Mouse (Mus musculus): ENCODE measurements around the gene Sash1. TPM values are rescaled to one million over a fixed set of nuclear protein-coding genes. Genes with fewer than 3 reads are reported as not detected.

Sash1 gene
- 4.4 and 5.5 TPM in 2 replicates for polyA plus RNA-seq (2016; fragmentation: Nextera tagmentation; extraction: Ambion mirVana)

DNA sequence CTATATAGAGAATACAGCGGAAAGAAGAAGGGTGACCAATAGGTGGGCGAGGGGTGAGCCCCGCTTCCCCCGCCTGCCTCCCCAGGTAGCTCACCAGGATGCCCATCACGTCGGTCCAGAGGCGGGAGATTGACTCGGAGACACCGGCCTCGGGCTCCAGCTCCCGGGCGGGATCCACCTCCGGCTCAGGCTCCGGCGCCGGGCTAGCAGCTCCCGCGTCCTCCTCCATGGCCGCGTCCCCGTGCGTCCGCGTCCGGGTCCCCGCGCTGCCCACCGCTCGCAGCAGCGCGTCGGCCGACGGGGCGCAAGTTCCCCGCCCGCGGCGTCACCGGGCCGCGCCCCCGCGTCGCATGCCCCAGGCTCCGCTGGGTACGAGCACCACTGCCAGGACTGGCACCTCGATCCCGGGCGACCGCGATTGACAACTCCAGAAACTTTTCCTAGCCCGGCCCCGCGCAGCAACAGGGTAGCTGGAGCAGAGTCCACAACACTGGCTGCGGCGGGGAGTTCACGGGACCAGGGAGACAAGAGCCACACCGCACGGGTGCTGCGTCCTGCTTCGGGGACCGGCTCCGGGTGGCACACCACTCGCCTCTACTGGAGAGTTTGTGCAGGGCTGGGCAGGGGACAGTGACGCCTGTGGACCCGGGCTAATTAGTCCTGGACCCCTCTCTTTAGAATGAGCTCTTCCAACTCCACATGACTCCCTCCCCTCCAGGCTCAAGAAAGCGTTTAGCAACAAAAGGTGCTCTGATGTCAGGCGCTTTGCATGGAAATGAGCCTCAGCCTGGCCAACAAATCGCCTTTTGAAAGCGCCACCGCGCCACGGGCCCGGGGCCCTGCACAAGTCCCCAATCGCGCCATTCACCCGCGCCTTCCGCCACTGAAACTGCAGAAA is at the start of gene Sash1:
Gene Sash1 (minus strand): TSS at position 441 of the 898 bp plus-strand sequence.
- Histone ChIP-seq H3K27me3 (no peaks in the 10 kb centered on the region), H3K4me2 (replicated peaks) (peak within 1 kb of the TSS; percentile 68), H3K9ac (peak within 1 kb of the TSS; percentile 63), H3K27ac (peak within 1 kb of the TSS; percentile 90), H3K9me3 (replicated peaks) (no peaks in the 10 kb centered on the region), H3K36me3 (no peaks in the 10 kb centered on the region), H3K4me3 (peak within 1 kb of the TSS; percentile 53), H3K4me1 (peaks cover 20% of the 10 kb centered on the region)
- under 1% methylated on average over 79 of the region's 80 CpGs for WGBS
- peak; percentile 93 for ATAC-seq (ENCODE audit: low FRiP score)

- 74% methylated on average over 4 of the region's 4 CpGs for WGBS
- Histone ChIP-seq H3K4me2 (replicated peaks) (no peak overlapping the region), H3K4me1 (no peaks in the 10 kb centered on the region), H3K27ac (no peak overlapping the region), H3K9ac (no peak overlapping the region), H3K4me3 (no peak overlapping the region), H3K9me3 (replicated peaks) (no peaks in the 10 kb centered on the region), H3K27me3 (no peaks in the 10 kb centered on the region), H3K36me3 (no peaks in the 10 kb centered on the region)
- no peak for ATAC-seq (ENCODE audit: low FRiP score)
Observed at GRCm38 (mm10) chr10:8935601-8936000, 49.7 kb upstream of the Sash1 start.

DNA sequence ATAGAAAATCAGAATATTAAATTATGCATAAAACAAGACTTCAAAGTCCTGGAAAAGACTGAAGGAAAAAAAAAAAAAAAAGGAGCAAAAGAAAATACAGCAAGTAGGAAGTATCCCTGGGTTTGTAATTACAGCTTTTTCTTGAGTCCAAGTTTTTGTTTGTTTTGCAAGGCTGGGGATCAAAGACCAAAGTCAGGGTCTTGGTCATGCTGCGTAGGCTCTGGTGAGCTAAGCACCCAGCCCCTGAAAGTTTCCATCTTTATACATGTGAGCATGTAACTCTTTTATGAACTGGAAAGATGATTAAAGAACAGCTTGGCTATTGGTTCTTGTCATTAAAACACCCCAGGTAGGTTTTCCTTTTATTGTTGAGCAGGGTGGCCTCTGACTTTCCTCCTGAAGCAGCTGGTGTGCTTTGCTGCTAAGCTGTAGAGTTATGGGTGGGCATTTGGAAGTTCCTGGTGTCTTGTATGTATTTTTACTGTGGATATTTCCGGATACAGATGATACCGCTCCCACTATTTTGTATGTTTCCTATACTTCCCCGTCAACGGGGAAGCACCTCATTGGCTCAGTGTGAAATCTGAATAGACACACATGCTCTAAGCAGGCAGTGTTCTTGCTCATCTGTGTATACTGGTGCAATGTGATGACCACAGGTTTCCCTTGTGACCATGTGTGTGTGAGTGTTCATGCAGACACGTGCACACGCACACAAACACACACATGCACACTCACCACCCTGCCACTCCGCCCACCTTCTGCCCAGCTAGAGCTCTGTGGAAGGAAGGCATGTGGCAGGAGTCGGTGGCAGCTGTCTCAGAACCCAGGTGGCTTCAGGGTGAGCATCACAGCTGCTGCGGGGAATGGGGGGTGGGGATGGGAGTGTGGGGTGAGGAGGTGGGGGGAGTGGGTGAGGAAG is 47.8 kb upstream of the Sash1 start:
- no peaks in the 10 kb centered on the region for H3K27me3 ChIP-seq
- no peaks in the 10 kb centered on the region for H3K36me3 ChIP-seq
- no peaks in the 10 kb centered on the region for H3K9me3 ChIP-seq (replicated peaks)
- H3K4me3 ChIP-seq, result no peak overlapping the region
- 84% methylated on average over 10 of the region's 10 CpGs for WGBS
- H3K9ac ChIP-seq, result no peak overlapping the region
- ATAC-seq (ENCODE audit: low FRiP score), result no peak
- H3K4me2 ChIP-seq (replicated peaks), result no peak overlapping the region
- no peaks in the 10 kb centered on the region for H3K4me1 ChIP-seq
- no peak overlapping the region for H3K27ac ChIP-seq

DNA sequence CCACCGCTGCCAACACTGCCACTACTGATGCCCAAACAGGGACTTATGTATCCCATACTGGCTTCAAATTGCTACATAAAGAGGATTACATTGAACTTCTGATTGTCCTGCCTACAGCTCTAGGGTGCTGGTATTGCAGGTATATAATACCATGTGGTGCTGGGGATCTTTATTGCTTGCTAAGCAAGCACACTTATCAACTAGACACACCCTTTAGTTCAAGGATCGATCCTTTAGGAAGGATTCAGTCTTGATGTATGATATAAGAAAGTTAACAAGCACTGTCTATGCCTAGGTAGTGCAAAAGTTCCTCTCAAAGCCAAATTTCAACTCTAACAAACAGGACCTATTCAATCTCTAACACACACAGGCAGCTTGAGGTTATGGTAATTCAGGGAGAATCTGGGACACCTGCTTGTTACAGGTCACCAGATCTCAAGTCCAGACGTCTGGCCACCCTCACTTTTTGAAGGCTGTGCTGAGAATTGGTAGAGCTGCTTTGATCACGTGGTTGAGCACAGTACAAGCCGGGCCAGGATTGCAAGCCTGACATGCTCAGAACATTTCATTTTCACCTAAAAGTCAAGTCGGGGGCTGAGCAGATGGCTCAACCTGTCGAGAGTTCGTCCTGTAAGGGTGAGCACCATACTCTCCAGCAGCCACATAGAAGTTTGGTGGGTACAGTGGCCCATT is 45.8 kb upstream of the Sash1 start:
- Histone ChIP-seq H3K4me2 (replicated peaks) (no peak overlapping the region), H3K4me3 (no peak overlapping the region), H3K27me3 (no peaks in the 10 kb centered on the region), H3K9me3 (replicated peaks) (no peaks in the 10 kb centered on the region), H3K36me3 (no peaks in the 10 kb centered on the region), H3K9ac (no peak overlapping the region), H3K27ac (no peak overlapping the region), H3K4me1 (no peaks in the 10 kb centered on the region)
- no peak for ATAC-seq (ENCODE audit: low FRiP score)
- 87% methylated on average over 8 of the region's 8 CpGs for WGBS

DNA sequence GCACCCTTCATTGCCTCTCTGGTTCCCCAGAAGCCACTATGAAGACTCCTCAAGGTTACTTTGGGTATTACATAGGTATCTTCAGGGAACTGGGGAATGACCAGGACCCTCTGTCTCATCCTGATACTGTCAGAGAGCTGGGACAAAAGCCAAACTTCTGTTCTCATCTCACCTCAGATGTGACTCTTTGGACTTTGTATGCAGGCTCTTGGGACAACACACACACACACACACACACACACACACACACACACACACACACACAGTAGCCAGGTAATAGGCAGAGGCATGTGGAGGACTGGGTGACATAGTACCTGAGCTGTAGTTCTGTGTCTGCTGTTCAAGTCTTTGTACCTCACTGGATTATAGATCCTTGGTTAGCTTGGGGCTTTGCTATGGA is 44.8 kb upstream of the Sash1 start:
- Histone ChIP-seq H3K4me2 (replicated peaks) (no peak overlapping the region), H3K4me1 (no peaks in the 10 kb centered on the region), H3K9me3 (replicated peaks) (no peaks in the 10 kb centered on the region), H3K27me3 (no peaks in the 10 kb centered on the region), H3K27ac (no peak overlapping the region), H3K4me3 (no peak overlapping the region), H3K9ac (no peak overlapping the region), H3K36me3 (no peaks in the 10 kb centered on the region)
- no peak for ATAC-seq (ENCODE audit: low FRiP score)

DNA sequence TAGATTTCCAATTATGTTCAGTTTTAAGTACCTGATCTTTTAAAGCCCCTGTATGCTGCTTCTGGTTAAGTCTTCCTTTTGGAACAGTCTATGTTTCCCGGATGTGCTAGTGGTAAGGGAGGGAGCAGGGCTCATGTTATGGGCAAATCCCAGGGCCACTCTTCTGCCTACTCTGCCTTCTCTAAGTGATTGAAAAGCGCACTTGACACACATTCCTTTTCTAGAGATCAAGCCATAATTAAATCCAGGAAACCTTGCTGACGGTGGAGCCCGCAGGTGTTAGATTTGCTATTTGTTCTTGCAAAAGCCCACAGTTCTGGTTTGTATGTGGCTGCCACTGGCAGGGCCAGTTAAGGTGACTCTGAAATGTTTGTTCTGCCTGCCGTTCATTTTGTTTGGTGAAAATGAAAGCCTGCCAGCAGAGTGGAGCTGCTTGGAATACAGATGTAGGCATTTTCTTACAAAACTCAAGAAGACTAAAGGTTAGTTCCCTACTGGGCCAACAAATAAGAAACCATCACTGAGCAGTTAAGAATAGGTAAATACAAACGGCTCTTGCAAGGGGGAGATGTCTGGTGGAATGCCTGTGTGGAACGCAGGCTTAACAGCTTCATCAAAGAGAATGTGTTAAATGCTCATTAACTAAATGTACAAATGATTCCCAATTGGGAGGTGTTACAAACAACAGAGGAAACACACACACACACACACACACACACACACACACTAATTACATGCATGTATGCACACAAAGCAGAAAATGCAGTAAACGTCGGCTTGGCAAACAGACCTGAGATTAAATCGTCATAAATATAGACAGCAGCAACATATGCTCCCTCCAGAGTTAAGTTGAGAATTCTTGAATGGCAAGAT is 43.1 kb upstream of the Sash1 start:
- no peak overlapping the region for H3K9ac ChIP-seq
- no peaks in the 10 kb centered on the region for H3K9me3 ChIP-seq (replicated peaks)
- no peaks in the 10 kb centered on the region for H3K4me1 ChIP-seq
- H3K27ac ChIP-seq, result no peak overlapping the region
- H3K4me3 ChIP-seq, result no peak overlapping the region
- H3K4me2 ChIP-seq (replicated peaks), result no peak overlapping the region
- H3K27me3 ChIP-seq, result no peaks in the 10 kb centered on the region
- 59% methylated on average over 10 of the region's 10 CpGs for WGBS
- no peak for ATAC-seq (ENCODE audit: low FRiP score)
- H3K36me3 ChIP-seq, result no peaks in the 10 kb centered on the region

DNA sequence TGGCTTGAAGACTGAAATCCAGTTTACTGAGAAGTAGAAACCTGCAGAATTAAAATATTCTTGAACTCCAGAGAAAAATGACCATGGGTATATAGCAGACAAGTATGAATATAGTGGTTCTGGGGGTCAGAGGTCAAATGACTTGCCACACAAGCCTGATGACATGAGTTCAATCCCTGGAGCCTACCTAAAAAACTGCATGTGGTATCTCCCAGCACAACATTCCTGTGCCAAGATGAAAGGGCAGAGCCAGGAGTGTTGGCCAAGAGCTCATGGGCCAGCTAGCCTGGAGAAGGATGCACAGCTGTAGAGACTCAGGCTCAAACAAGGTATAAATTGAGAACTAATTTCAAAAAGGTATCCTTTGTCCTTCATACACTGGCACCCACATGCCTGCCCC is 42.4 kb upstream of the Sash1 start:
- Histone ChIP-seq H3K27ac (no peak overlapping the region), H3K4me1 (no peaks in the 10 kb centered on the region), H3K9me3 (replicated peaks) (no peaks in the 10 kb centered on the region), H3K36me3 (no peaks in the 10 kb centered on the region), H3K9ac (no peak overlapping the region), H3K27me3 (no peaks in the 10 kb centered on the region), H3K4me2 (replicated peaks) (no peak overlapping the region), H3K4me3 (no peak overlapping the region)
- ATAC-seq (ENCODE audit: low FRiP score), result no peak

DNA sequence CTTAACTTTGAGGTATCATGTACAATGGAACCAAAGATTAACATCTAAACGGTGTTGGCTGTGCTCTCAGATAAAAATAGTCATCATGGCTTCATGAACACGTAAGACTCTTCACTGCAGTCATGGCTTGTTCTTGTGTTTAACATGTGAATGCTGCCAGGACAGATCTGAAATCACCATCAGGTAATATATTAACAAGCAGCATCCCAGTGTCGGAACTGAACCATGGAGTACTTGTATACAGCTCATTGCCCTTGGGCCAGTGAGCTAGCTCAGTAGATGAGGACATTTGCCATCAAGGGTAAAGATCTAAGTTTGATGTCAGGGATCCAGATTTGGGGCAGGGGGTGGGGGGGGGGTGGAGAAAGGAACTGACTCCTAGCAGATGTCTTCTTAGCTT is 41.0 kb upstream of the Sash1 start:
- WGBS, result 96% methylated on average over 3 of the region's 3 CpGs
- Histone ChIP-seq H3K4me3 (no peak overlapping the region), H3K4me2 (replicated peaks) (no peak overlapping the region), H3K27ac (no peak overlapping the region), H3K36me3 (no peaks in the 10 kb centered on the region), H3K4me1 (no peaks in the 10 kb centered on the region), H3K27me3 (no peaks in the 10 kb centered on the region), H3K9ac (no peak overlapping the region), H3K9me3 (replicated peaks) (no peaks in the 10 kb centered on the region)
- ATAC-seq (ENCODE audit: low FRiP score), result no peak

- no peak overlapping the region for H3K27ac ChIP-seq
Observed at GRCm38 (mm10) chr10:8926295-8926694, 40.4 kb upstream of the Sash1 start.

GRCm38 (mm10) chr10:8925299-8925698 is 39.4 kb upstream of the Sash1 start:
- no peak overlapping the region for H3K9ac ChIP-seq
- no peak overlapping the region for H3K4me3 ChIP-seq
- peaks cover 11% of the 10 kb centered on the region for H3K4me1 ChIP-seq
- no peak overlapping the region for H3K27ac ChIP-seq
- no peaks in the 10 kb centered on the region for H3K9me3 ChIP-seq (replicated peaks)
- 74% methylated on average over 5 of the region's 5 CpGs for WGBS
- no peaks in the 10 kb centered on the region for H3K27me3 ChIP-seq
- no peaks in the 10 kb centered on the region for H3K36me3 ChIP-seq
- no peak overlapping the region for H3K4me2 ChIP-seq (replicated peaks)
- no peak for ATAC-seq (ENCODE audit: low FRiP score)

More at GRCm38 (mm10) chr10:8926295-8926694, 40.4 kb upstream of the Sash1 start:
- H3K9me3 ChIP-seq (replicated peaks), result no peaks in the 10 kb centered on the region
- ATAC-seq (ENCODE audit: low FRiP score), result no peak
- no peak overlapping the region for H3K4me2 ChIP-seq (replicated peaks)
- H3K4me1 ChIP-seq, result peaks cover 6% of the 10 kb centered on the region; the same call in 1 of the 2 replicates
- H3K36me3 ChIP-seq, result no peaks in the 10 kb centered on the region
- 93% methylated on average over 3 of the region's 3 CpGs for WGBS
- no peak overlapping the region for H3K4me3 ChIP-seq
- H3K27me3 ChIP-seq, result no peaks in the 10 kb centered on the region
- H3K9ac ChIP-seq, result no peak overlapping the region

DNA sequence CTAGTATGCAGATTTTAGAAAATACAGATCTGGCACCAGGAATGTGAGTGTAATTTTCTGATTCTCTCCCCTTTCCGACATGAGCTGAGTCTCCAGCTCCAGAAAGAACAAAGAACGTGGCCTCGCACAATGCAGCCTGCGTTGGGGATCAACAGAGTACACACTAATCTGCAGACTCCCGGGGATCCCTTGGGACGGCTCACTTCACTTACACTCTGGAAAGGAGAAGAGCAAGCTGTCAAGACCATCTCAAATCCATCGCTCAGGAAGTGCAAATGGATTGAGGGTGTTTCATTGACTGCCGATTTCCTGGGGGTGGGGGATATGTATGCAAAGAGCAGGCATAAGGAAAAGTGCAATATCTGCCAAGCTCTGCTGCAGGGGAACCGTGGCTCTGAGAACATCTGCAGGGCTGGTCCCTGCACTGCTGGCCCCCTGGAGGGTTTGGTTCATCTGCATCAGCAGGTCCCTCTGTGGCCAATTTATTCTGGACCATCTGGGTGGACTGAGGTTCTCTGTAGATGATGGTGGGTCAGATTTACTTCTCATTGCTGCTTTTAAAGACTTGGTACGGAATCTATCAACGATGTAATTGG is 35.3 kb upstream of the Sash1 start:
- H3K4me2 ChIP-seq (replicated peaks), result no peak overlapping the region
- H3K36me3 ChIP-seq, result no peaks in the 10 kb centered on the region
- ATAC-seq (ENCODE audit: low FRiP score), result peak; percentile 76
- WGBS, result 54% methylated on average over 11 of the region's 11 CpGs
- H3K4me3 ChIP-seq, result no peak overlapping the region
- H3K27me3 ChIP-seq, result no peaks in the 10 kb centered on the region
- H3K4me1 ChIP-seq, result peaks cover 11% of the 10 kb centered on the region
- H3K9ac ChIP-seq, result no peak overlapping the region
- H3K27ac ChIP-seq, result no peak overlapping the region
- H3K9me3 ChIP-seq (replicated peaks), result no peaks in the 10 kb centered on the region
